Mouse (Mus musculus): ENCODE results near the gene Sart3. TPM values are rescaled to one million over a fixed set of nuclear protein-coding genes. Genes with fewer than 3 reads are reported as not detected.

The Sart3 gene
- total RNA-seq, 2 experiments from 2014 or later = 41.8 to 47.3 TPM

GRCm38 (mm10) chr5:113806414-113806813, 34.1 kb upstream of the Sart3 start:
- Histone ChIP-seq H3K4me3 (no peak overlapping the region), H3K27ac (no peak overlapping the region)
- no peak for DNase-seq (ENCODE audit: extremely low spot score in 1 of 2, low spot score in 2 of 2)
- intact Hi-C loops (cut with DNase I) = no loop called here
- TF ChIP-seq CTCF (IDR thresholded peaks at IDR 0.05) = no peak

DNA sequence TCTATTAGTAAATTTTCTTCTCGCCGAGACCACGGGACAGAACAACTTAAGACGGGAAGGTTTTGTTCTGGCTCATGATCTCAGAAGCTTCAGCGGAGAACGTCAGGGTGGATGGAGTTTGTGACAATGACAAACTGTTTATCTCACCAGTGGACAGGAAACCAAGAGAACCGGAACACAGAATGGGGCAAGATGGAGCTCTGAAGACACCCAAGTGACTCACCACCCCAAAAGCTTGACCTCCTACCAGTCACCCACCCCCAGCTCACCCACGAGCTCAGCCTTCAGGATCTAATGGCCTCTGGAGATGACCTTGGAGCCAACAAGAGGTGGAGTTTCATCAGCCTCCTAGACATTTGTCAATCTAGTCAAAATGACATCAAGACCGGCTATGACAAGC, 33.0 kb upstream of the Sart3 start:
- intact Hi-C loops (cut with DNase I) = no loop called here
- DNase-seq (ENCODE audit: extremely low spot score in 1 of 2, low spot score in 2 of 2) = no peak
- Histone ChIP-seq H3K4me3 (no peak overlapping the region), H3K27ac (no peak overlapping the region)
- TF ChIP-seq CTCF (IDR thresholded peaks at IDR 0.05) = no peak

GRCm38 (mm10) chr5:113804395-113804966, 32.2 kb upstream of the Sart3 start:
- intact Hi-C loops (cut with DNase I) = no loop called here
- Histone ChIP-seq H3K27ac (no peak overlapping the region), H3K4me3 (no peak overlapping the region)
- no peak for TF ChIP-seq CTCF (IDR thresholded peaks at IDR 0.05)
- DNase-seq (ENCODE audit: extremely low spot score in 1 of 2, low spot score in 2 of 2) = no peak

DNA sequence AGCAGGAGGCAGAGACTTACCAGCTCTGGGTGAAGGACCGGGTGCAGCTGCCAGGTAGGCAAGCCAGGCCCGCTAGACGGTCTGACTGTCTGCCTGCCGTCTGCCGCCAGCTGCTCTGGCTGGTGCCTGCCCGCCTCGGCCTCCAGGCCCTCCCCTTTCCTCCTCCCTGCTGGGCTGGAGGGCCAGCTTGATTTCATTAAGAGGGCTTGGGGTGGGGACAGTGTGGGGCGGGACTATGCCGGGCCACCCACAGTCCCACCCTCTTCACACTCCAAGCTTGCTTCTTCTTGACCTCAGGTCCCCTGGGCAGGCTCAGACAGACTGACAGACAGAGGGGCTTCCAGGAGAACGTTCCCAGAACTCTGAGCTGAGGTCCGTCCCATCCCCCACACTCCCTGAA, 28.0 kb upstream of the Sart3 start, which contains the start of gene Tmem119:
Tmem119 (minus strand) TSS at position 237 of the 400 bp plus-strand sequence.
- Histone ChIP-seq H3K4me3 (0 out of 2 replicates have a peak within 1 kb of the TSS, but pooled peaks have one; percentile 14), H3K27ac (no peak within 1 kb of the TSS)
- DNase-seq (ENCODE audit: extremely low spot score in 1 of 2, low spot score in 2 of 2) = no peak
- intact Hi-C loops (cut with DNase I) = no loop called here
- no peak for TF ChIP-seq CTCF (IDR thresholded peaks at IDR 0.05)

GRCm38 (mm10) chr5:113799691-113800090, 27.4 kb upstream of the Sart3 start:
- no peak for DNase-seq (ENCODE audit: extremely low spot score in 1 of 2, low spot score in 2 of 2)
- no peak overlapping the region for H3K27ac ChIP-seq
- intact Hi-C loops (cut with DNase I) = no loop called here
- no peak overlapping the region for H3K4me3 ChIP-seq
- no peak for TF ChIP-seq CTCF (IDR thresholded peaks at IDR 0.05)

DNA sequence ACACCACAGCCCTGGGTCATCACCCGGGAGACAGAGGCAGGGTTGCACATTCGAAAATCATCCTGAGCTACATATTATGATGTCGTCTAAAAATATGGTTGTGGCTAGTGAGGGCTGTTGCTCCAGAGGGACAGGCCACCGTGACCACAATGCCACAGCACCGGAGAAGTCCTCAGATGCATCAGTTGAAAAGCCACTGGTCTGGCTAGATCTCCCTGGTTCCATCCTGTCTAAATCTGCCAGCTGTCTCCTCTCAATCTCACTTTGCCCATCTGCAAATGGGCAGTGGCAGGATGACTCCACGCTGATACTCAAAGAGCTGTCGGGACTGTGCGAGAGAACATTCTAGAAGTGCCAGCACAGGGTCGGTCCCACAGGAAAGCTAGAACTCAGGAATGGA, 26.2 kb upstream of the Sart3 start:
- DNase-seq (ENCODE audit: extremely low spot score in 1 of 2, low spot score in 2 of 2) = no peak
- H3K4me3 ChIP-seq = no peak overlapping the region
- H3K27ac ChIP-seq = no peak overlapping the region

GRCm38 (mm10) chr5:113797149-113797882, 25.0 kb upstream of the Sart3 start:
- no peak for DNase-seq (ENCODE audit: extremely low spot score in 1 of 2, low spot score in 2 of 2)
- no peak for TF ChIP-seq CTCF (IDR thresholded peaks at IDR 0.05)
- intact Hi-C loops (cut with DNase I) = no loop called here
- Histone ChIP-seq H3K4me3 (no peak overlapping the region), H3K27ac (0 out of 2 replicates have a peak overlapping the region, but pooled peaks have one; percentile 19)

More for the DNA sequence above, 26.2 kb upstream of the Sart3 start:
- no peak for TF ChIP-seq CTCF (IDR thresholded peaks at IDR 0.05)
- intact Hi-C loops (cut with DNase I) = no loop called here

GRCm38 (mm10) chr5:113796401-113797148, 24.3 kb upstream of the Sart3 start:
- TF ChIP-seq CTCF (IDR thresholded peaks at IDR 0.05) = no peak
- no peak overlapping the region for H3K27ac ChIP-seq
- intact Hi-C loops (cut with DNase I) = no loop called here
- H3K4me3 ChIP-seq = no peak overlapping the region
- DNase-seq (ENCODE audit: extremely low spot score in 1 of 2, low spot score in 2 of 2) = no peak

DNA sequence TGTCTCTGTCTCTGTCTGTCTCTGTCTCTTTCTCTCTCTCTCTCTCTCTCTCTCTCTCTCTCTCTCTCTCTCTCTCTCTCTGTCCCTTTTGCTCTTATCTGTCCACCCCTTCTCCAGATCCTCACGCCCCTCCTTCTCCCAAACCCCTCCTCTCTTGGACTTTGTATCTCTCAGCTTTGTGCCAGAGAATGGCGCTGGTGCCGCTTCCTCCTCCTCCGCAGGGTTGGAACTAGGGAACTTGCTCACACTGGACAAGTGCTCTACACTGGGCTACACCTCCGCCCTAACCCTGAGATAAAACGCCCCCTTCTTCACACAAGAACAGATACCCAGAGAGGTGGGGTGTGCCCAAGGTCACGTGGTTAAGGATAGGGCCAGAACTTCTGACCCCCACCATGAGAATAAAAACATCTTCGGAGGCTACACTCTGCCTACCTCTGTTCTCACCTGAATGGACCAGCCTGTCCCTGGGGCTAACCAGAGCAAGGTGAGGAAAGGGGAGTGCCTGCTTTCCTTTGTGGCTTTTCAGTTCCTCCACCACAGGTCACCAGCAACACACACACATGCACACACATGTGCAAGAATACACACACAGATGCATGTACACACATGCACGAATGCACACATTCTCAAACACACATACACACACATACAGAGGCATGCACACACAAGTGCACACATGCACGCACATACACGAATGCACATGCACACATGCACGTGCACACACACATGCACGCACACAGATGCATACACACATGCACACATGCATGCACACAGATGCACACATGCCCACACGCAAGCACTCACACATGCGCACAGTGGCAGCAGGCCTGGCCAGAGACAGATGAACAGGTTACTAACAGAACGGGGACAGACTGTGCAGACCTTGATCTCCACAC, 19.1 kb upstream of the Sart3 start:
- no peak overlapping the region for H3K27ac ChIP-seq
- no peak for DNase-seq (ENCODE audit: extremely low spot score in 1 of 2, low spot score in 2 of 2)
- H3K4me3 ChIP-seq = no peak overlapping the region
- intact Hi-C loops (cut with DNase I) = no loop called here
- TF ChIP-seq CTCF (IDR thresholded peaks at IDR 0.05) = no peak

- intact Hi-C loops (cut with DNase I) = no loop called here
- no peak for DNase-seq (ENCODE audit: extremely low spot score in 1 of 2, low spot score in 2 of 2)
- TF ChIP-seq CTCF (IDR thresholded peaks at IDR 0.05) = no peak
- H3K27ac ChIP-seq = no peak overlapping the region
- H3K4me3 ChIP-seq = no peak overlapping the region
Observed at GRCm38 (mm10) chr5:113790453-113791196, 18.3 kb upstream of the Sart3 start.
